Mouse (Mus musculus): ENCODE measurements around the gene Cyb561d1. TPM values are rescaled to one million over a fixed set of nuclear protein-coding genes. Genes with fewer than 3 reads are reported as not detected.

The Cyb561d1 gene
- polyA plus RNA-seq, 1 experiment from 2014 or later = 2.2 TPM

DNA sequence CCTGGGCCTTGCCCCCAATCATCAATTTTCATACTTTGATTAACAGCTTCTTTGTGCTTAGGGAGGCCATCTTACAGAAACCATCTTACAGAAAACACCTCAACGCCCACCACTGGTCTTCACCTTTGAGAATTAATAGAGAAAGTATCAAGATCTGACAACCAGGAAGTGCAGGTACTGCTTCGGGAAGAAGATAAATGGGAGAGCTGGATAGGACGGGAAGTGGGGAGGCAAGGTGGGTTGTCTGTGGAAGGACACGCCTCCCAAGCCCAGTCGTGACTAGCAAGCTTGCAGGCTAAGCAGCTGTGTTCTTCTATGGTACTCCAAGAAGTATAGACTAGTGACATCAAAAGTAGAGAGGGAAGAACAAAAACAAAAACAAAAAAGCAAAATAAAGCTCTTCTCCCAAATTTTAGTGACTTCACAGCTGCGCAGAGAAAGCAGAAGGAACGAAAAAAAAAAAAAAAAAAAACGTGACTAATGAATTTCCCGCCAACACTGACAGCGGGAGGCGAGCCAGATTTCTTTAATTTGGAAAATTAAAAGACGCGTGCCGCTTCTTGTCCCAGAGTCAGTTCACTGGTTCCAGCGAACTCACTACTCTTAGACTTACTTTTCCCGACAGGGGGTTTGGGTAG is 15.4 kb downstream of the Cyb561d1 start:
- H3K4me3 ChIP-seq (ENCODE audit: low read length) = peak overlapping the region; percentile 74
- 0 out of 2 replicates have a peak, but pooled peaks cover 3% of the 10 kb centered on the region for H3K27me3 ChIP-seq (ENCODE audit: control insufficient read depth, insufficient read depth, low read length)
- H3K27ac ChIP-seq (ENCODE audit: low read depth, low read length) = no peak overlapping the region
- H3K4me1 ChIP-seq (ENCODE audit: control insufficient read depth, insufficient read depth, low read length) = peaks cover 11% of the 10 kb centered on the region; the same call in 1 of the 2 replicates
- WGBS = 3% methylated on average over 16 of the region's 16 CpGs
- H3K4me2 ChIP-seq (replicated peaks; ENCODE audit: low read depth, low read length) = peak overlapping the region; percentile 98
- H3K9ac ChIP-seq (ENCODE audit: low read depth, low read length) = peak overlapping the region; percentile 77; the same call in 1 of the 2 replicates
- ATAC-seq (ENCODE audit: low FRiP score, low TSS enrichment) = no peak
- no peaks in the 10 kb centered on the region for H3K9me3 ChIP-seq (ENCODE audit: control insufficient read depth, low read length)
- no peaks in the 10 kb centered on the region for H3K36me3 ChIP-seq (ENCODE audit: control insufficient read depth, insufficient read depth, low read length)

DNA sequence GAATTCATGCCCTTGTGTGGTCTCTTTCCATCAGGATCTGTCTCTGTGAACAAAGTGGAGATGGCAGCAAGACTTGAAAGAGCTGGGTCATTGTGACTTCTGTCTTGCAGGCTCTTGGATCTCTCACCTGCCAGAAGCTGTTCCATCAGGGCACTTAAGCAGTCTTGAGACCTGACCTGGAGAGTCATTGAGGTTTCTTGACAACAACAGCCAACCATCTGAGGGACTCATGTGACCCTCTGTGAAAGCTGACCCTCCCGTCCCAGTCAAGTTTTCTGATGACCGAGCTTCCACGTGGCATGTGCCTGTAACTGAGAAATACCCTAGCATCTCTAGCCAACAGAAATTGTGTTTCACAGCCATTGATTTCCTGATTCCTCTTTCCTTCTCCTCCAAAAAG is 16.3 kb downstream of the Cyb561d1 start:
- WGBS = 45% methylated on average over 3 of the region's 3 CpGs
- Histone ChIP-seq H3K27me3 (ENCODE audit: control insufficient read depth, insufficient read depth, low read length) (0 out of 2 replicates have a peak, but pooled peaks cover 3% of the 10 kb centered on the region), H3K27ac (ENCODE audit: low read depth, low read length) (no peak overlapping the region), H3K4me2 (replicated peaks; ENCODE audit: low read depth, low read length) (no peak overlapping the region), H3K4me1 (ENCODE audit: control insufficient read depth, insufficient read depth, low read length) (peaks cover 11% of the 10 kb centered on the region; the same call in 1 of the 2 replicates), H3K9me3 (ENCODE audit: control insufficient read depth, low read length) (no peaks in the 10 kb centered on the region), H3K9ac (ENCODE audit: low read depth, low read length) (no peak overlapping the region), H3K36me3 (ENCODE audit: control insufficient read depth, insufficient read depth, low read length) (no peaks in the 10 kb centered on the region), H3K4me3 (ENCODE audit: low read length) (no peak overlapping the region)
- no peak for ATAC-seq (ENCODE audit: low FRiP score, low TSS enrichment)

DNA sequence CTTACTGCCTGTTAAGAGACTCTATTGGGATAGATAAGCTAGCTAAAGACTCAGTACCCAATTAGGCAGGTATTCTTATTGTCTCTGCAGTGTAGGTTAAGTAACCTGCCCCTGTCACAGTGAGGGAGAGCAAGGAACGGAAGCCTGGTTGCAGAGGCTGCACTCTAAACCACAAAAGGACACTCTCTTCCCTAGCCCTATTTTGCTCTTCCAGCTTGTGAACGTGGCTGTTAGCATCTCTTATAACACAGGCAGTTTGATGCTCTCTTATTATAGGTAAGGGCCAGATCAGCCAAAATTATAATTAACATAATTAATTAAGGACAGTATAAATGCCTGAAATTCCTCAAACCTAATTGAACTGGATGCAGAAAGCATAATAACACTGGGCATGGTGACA is 20.5 kb downstream of the Cyb561d1 start:
- ATAC-seq (ENCODE audit: low FRiP score, low TSS enrichment) = no peak
- no peak overlapping the region for H3K4me3 ChIP-seq (ENCODE audit: low read length)
- no peak overlapping the region for H3K27ac ChIP-seq (ENCODE audit: low read depth, low read length)
- no peak overlapping the region for H3K9ac ChIP-seq (ENCODE audit: low read depth, low read length)
- H3K4me2 ChIP-seq (replicated peaks; ENCODE audit: low read depth, low read length) = no peak overlapping the region
- H3K36me3 ChIP-seq (ENCODE audit: control insufficient read depth, insufficient read depth, low read length) = no peaks in the 10 kb centered on the region
- no peaks in the 10 kb centered on the region for H3K9me3 ChIP-seq (ENCODE audit: control insufficient read depth, low read length)
- H3K4me1 ChIP-seq (ENCODE audit: control insufficient read depth, insufficient read depth, low read length) = peaks cover 3% of the 10 kb centered on the region; the same call in 1 of the 2 replicates
- 0 out of 2 replicates have a peak, but pooled peaks cover 2% of the 10 kb centered on the region for H3K27me3 ChIP-seq (ENCODE audit: control insufficient read depth, insufficient read depth, low read length)
- 54% methylated on average over 2 of the region's 2 CpGs for WGBS

DNA sequence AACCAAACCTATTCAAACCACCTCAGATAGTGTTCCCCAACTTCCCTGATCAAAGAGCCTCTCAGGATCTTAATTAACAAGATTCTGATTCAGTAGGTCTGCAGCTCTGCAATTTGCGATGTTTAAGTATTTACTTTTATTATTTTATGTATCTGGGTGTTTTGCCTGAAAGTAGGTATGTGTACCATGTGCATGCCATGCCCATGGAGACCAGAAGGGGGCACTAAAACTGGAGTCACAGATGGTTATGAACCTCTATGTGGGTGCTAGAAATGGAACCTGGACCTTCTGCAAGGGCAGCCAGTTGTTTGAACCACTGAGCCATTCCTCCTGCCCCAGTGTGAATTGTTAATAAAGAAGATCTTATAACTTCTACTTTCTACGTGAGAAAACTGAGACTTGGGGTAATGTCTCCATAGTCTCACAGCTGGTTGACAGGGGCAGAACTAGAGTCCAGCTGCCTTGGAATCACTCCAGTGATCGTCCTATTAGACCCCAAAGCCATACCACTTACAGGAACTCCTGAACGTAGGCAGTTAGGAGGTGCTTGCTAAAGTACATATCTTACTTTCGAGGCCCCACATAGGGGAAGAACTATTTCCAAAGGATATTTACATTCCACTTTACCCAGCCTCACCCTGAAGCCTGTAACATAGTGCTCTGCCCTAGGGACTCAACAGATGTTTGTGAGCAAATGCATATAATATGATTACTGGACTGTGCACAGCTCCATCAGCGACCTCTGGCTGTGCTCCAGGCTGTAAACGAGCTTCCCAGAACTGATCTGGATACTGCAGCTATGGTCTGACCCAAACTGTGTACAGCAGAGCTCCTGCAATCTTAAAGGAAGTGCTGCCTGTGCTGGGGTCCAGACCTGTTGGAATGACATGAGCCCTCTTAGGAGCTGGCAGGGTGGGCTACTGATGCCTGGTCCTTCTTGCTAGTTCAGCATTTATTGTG is 22.0 kb downstream of the Cyb561d1 start:
- 67% methylated on average over 7 of the region's 7 CpGs for WGBS

DNA sequence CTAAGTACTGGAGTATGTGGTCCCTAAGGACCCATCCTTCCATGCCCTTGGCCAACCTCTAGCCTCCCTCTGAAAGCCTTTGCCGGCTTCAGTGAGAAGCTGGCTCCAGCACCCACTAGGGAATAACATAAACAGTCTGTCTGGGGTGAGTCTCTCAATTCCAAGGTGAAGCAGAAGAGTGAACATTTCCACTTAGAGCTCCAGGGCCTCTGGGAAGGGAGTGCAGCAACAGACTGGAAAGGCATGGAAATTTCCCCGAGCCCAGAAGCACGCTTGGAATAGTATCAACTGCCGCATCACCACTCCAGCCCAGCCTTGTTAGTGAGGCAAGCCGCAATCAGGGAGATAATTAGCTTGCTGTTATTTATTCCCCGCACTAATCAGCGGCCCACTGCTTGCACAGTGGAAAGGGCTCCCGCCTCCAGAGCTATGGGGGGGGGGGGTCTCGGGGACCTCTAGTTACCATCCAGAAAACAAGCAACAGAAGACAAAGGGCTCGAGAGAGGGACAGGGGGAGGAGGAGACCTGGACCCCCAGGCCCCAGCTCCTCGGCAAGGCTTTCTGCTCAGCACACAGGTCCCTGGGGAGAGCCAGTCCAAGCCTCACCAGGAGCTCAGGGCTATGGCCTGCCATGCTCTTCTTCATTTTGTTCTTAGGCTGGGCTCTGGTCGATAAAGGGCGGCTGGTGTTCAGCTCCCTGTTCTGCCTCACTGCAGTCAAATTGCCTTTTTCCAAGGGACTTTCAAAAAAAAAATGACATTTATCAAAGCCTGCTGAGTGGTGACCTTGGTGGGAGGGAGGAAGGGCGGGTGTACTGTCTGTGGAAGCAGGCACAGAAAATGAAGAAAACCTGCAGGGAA is 26.1 kb downstream of the Cyb561d1 start:
- H3K27me3 ChIP-seq (ENCODE audit: control insufficient read depth, insufficient read depth, low read length) = no peaks in the 10 kb centered on the region
- H3K4me3 ChIP-seq (ENCODE audit: low read length) = no peak overlapping the region
- no peak overlapping the region for H3K9ac ChIP-seq (ENCODE audit: low read depth, low read length)
- H3K9me3 ChIP-seq (ENCODE audit: control insufficient read depth, low read length) = no peaks in the 10 kb centered on the region
- H3K4me1 ChIP-seq (ENCODE audit: control insufficient read depth, insufficient read depth, low read length) = no peaks in the 10 kb centered on the region; the same call in 1 of the 2 replicates
- 20% methylated on average over 14 of the region's 14 CpGs for WGBS
- H3K27ac ChIP-seq (ENCODE audit: low read depth, low read length) = peak overlapping the region; percentile 24; the same call in 1 of the 2 replicates
- H3K36me3 ChIP-seq (ENCODE audit: control insufficient read depth, insufficient read depth, low read length) = no peaks in the 10 kb centered on the region
- peak; percentile 63; the same call in 1 of the 2 replicates for ATAC-seq (ENCODE audit: low FRiP score, low TSS enrichment)
- H3K4me2 ChIP-seq (replicated peaks; ENCODE audit: low read depth, low read length) = no peak overlapping the region

More for the DNA sequence above, 22.0 kb downstream of the Cyb561d1 start:
- Histone ChIP-seq H3K36me3 (ENCODE audit: control insufficient read depth, insufficient read depth, low read length) (no peaks in the 10 kb centered on the region), H3K4me1 (ENCODE audit: control insufficient read depth, insufficient read depth, low read length) (no peaks in the 10 kb centered on the region; the same call in 1 of the 2 replicates), H3K4me3 (ENCODE audit: low read length) (no peak overlapping the region), H3K27me3 (ENCODE audit: control insufficient read depth, insufficient read depth, low read length) (no peaks in the 10 kb centered on the region), H3K9ac (ENCODE audit: low read depth, low read length) (no peak overlapping the region), H3K9me3 (ENCODE audit: control insufficient read depth, low read length) (no peaks in the 10 kb centered on the region), H3K27ac (ENCODE audit: low read depth, low read length) (no peak overlapping the region), H3K4me2 (replicated peaks; ENCODE audit: low read depth, low read length) (no peak overlapping the region)
- ATAC-seq (ENCODE audit: low FRiP score, low TSS enrichment) = peak; percentile 60; the same call in 1 of the 2 replicates

DNA sequence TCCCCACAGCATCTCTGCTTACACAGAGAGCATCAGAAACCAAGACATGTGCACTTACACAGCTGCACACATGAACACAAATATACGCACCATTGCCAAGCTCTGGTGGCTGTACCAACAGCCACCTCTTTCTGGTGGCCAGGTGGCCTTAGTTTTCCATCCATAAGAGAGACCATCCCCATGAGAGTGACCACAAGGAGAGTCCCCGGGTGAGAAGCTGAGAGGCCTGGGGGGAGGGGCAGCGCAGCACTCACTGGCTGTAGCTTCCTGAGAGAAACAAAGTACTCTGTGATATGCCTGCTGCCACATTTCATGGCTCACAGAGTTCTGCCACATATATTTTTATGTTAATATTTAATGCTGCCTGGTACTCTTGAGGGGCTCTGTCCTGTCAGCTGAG is 31.8 kb downstream of the Cyb561d1 start:
- Histone ChIP-seq H3K36me3 (ENCODE audit: control insufficient read depth, insufficient read depth, low read length) (no peaks in the 10 kb centered on the region), H3K4me3 (ENCODE audit: low read length) (no peak overlapping the region), H3K9ac (ENCODE audit: low read depth, low read length) (no peak overlapping the region), H3K27ac (ENCODE audit: low read depth, low read length) (no peak overlapping the region), H3K4me1 (ENCODE audit: control insufficient read depth, insufficient read depth, low read length) (peaks cover 30% of the 10 kb centered on the region), H3K4me2 (replicated peaks; ENCODE audit: low read depth, low read length) (no peak overlapping the region), H3K27me3 (ENCODE audit: control insufficient read depth, insufficient read depth, low read length) (no peaks in the 10 kb centered on the region), H3K9me3 (ENCODE audit: control insufficient read depth, low read length) (no peaks in the 10 kb centered on the region)
- ATAC-seq (ENCODE audit: low FRiP score, low TSS enrichment) = no peak
- WGBS = 41% methylated on average over 3 of the region's 3 CpGs

DNA sequence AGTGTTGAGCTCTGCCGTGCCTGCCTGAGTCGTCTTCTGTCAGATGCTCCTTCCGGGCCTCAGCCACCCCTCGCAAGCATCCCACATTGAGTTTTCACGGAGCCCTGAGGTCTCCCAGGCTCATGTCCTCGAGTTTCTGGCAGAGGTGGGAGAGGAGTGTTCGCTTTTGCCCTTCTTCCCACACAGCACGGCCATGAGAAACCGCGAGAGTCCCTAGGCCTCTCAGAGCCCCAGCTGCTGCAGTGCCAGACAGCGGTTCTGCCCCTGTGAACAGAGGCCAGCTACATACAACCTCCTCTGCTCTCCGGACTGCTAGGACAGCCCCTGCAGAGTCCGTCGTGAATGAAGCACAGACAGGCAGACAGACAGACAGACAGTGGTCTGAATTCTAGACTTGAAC is 33.5 kb downstream of the Cyb561d1 start:
- Histone ChIP-seq H3K4me3 (ENCODE audit: low read length) (no peak overlapping the region), H3K9ac (ENCODE audit: low read depth, low read length) (no peak overlapping the region), H3K36me3 (ENCODE audit: control insufficient read depth, insufficient read depth, low read length) (no peaks in the 10 kb centered on the region), H3K27ac (ENCODE audit: low read depth, low read length) (peak overlapping the region; percentile 76; the same call in 1 of the 2 replicates), H3K4me1 (ENCODE audit: control insufficient read depth, insufficient read depth, low read length) (peaks cover 30% of the 10 kb centered on the region), H3K27me3 (ENCODE audit: control insufficient read depth, insufficient read depth, low read length) (no peaks in the 10 kb centered on the region), H3K4me2 (replicated peaks; ENCODE audit: low read depth, low read length) (peak overlapping the region; percentile 4; the same call in 1 of the 2 replicates), H3K9me3 (ENCODE audit: control insufficient read depth, low read length) (no peaks in the 10 kb centered on the region)
- WGBS = 15% methylated on average over 14 of the region's 14 CpGs
- ATAC-seq (ENCODE audit: low FRiP score, low TSS enrichment) = peak; percentile 54; the same call in 1 of the 2 replicates

DNA sequence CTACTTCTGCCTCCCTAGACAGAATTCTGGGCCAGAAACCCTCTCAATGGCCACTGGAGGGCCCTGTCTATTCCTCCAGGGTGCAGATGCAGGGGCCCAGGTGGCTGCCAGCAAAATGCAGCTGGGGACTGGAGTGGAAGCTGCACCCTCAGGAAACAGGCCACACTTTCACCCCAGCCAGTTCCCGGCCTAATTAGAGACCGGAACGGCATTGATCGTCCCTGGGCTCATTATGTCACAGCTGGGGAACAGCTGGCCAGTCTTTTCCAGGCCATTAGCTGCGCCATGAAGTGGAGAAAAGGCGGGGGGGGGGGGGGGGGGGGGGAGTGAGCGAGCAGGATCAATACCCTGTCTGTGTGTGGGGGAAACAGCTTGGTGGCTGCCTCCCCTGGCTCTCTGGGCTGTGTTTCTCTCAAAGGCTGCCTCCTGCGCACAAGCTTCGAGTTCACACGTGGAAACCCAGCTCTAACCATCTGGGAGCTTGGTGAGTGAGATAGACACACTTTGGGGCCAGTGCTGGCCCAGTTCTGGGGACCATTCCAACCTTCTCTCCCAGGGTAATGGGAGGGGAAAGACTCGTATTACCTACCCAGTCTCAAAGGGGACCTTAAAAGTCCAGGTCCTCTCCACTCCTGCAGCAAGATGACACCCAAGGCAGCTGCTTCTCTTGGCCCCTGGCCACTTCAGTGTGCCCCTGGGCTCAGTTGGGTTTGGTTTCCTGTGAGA is 34.4 kb downstream of the Cyb561d1 start:
- no peaks in the 10 kb centered on the region for H3K9me3 ChIP-seq (ENCODE audit: control insufficient read depth, low read length)
- WGBS = 5% methylated on average over 9 of the region's 11 CpGs
- peak; percentile 76 for ATAC-seq (ENCODE audit: low FRiP score, low TSS enrichment)
- no peak overlapping the region for H3K4me3 ChIP-seq (ENCODE audit: low read length)
- peaks cover 30% of the 10 kb centered on the region for H3K4me1 ChIP-seq (ENCODE audit: control insufficient read depth, insufficient read depth, low read length)
- H3K27me3 ChIP-seq (ENCODE audit: control insufficient read depth, insufficient read depth, low read length) = no peaks in the 10 kb centered on the region
- H3K9ac ChIP-seq (ENCODE audit: low read depth, low read length) = no peak overlapping the region
- peak overlapping the region; percentile 86; the same call in 1 of the 2 replicates for H3K27ac ChIP-seq (ENCODE audit: low read depth, low read length)
- no peaks in the 10 kb centered on the region for H3K36me3 ChIP-seq (ENCODE audit: control insufficient read depth, insufficient read depth, low read length)
- no peak overlapping the region for H3K4me2 ChIP-seq (replicated peaks; ENCODE audit: low read depth, low read length)
